Mouse (Mus musculus) Patski (cell line): ENCODE measurements at regions not wholly inside any gene's neighbourhood (a gene's known extent, or its start where the extent isn't known, plus 50 kb on each side); places are given as distances from the start of the nearest gene placed in this dataset.

Source experiments
- ATAC-seq: fragments of 100-300 bp; one replicate; pipeline ENCODE4 v1.8.0; 2021
- CTCF ChIA-PET: fragments of 350-600 bp; sonication (Branson Sonifier 250); formaldehyde crosslinking; loops from one replicate; lab custom pipeline; 2022; ENCODE audit warnings: inconsistent platforms; lab: Charles Lee
- POLR2A ChIA-PET: fragments of 350-600 bp; sonication (Branson Sonifier 250); formaldehyde crosslinking; loops from one replicate; lab custom pipeline; 2022; ENCODE audit warnings: antibody characterized with exemption, inconsistent platforms; lab: Charles Lee
- DNase-seq: peaks from one replicate; pipeline ENCODE4 v3.0.0-alpha.2; 2011; ENCODE audit warnings: low read depth, low spot score
- H3K27me3 ChIP-seq: fragments of 371-371 bp; one replicate; pipeline ENCODE4 v1.5.1; 2021
- CTCF ChIP-seq: fragments of 100-300 bp; IDR thresholded peaks from one replicate; pipeline ENCODE4 v1.5.1; 2021
- in situ Hi-C: fragments of 300-500 bp; cut with MboI; formaldehyde crosslinking; loops from 3 replicates; pipeline ENCODE4 v1.11.1; 2018; ENCODE audit warnings: low pct_unique_long_range_greater_than_20kb, mixed read lengths

- no peak for ATAC-seq
- POLR2A ChIA-PET = interaction anchor here (0.5 to 2.1 kb wide), 2 partner anchors 264 to 336 kb away, joined by 3 to 6 read pairs; no protein-coding TSS in a partner anchor
- in situ Hi-C loops = loop anchor here (10.0 kb wide), 1 partner anchor 359 kb away; no protein-coding TSS in a partner anchor
These were observed 99.1 kb downstream of the Btc start for GRCm38 (mm10) chr5:91303702-91304101.

GRCm38 (mm10) chr5:91307031-91307430 is 95.8 kb downstream of the Btc start:
- DNase-seq (no peak), ATAC-seq (no peak)
- CTCF ChIA-PET = interaction anchor here (0.7 to 3.4 kb wide), 14 partner anchors 9 to 346 kb away, joined by 3 to 21 read pairs (median 4); no protein-coding TSS in a partner anchor
- in situ Hi-C loops = loop anchor here (5.0 to 10.0 kb wide), 5 partner anchors 110 to 362 kb away; no protein-coding TSS in a partner anchor
- POLR2A ChIA-PET = interaction anchor here (0.6 to 1.4 kb wide), 2 partner anchors 268 to 298 kb away, joined by 3 to 7 read pairs; no protein-coding TSS in a partner anchor
- peak; percentile 68 for TF ChIP-seq CTCF
- no peaks in the 10 kb centered on the region for H3K27me3 ChIP-seq

More at GRCm38 (mm10) chr5:91303702-91304101, 99.1 kb downstream of the Btc start:
- no peaks in the 10 kb centered on the region for H3K27me3 ChIP-seq
- CTCF ChIA-PET = interaction anchor here (2.7 kb wide), 1 partner anchor 265 kb away, joined by 8 read pairs; no protein-coding TSS in a partner anchor
- DNase-seq = no peak
- TF ChIP-seq CTCF = no peak
